Mouse (Mus musculus): ENCODE results near the gene Trim8.

Gene Trim8

GRCm38 (mm10) chr19:46524152-46524544, 22.6 kb downstream of the Trim8 start:
- peak; percentile 19 for DNase-seq (ENCODE audit: low read depth)

DNA sequence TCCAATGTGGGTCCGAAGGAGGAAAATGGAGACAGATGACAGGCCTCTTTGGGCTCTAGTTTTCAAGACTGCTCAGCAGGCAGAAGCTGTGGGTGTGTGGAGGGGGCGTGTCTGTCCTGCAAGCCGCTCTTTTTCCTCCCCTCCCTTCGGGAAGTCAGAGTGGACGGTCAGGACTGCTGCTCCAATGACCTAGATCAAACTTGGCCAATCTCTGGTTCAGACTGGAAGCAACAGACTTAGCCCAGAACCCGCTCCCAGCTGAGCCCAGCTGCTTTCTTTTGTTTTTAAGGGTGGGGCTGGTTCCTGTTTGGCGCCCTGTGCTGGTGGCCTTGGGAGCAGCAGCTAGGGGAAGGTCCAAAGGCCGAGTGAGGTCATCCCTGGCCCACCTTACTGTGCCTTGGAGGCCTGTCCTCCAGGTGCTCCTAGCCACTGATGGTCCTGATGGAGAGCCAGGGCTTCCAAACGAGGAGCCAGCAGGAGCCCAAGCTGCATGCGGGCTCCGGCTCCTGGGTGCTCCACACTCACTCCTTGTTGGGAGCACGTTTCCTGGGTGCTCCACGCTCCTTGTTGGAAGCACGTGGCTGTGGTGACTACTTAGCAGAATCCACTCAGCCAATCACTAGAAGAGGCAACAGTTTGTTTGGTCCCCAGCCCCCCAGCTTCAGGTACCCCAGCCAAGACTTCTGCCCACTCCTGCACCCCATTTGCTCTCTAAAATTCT, 23.3 kb downstream of the Trim8 start:
- peak; percentile 28 for DNase-seq (ENCODE audit: low read depth)

DNA sequence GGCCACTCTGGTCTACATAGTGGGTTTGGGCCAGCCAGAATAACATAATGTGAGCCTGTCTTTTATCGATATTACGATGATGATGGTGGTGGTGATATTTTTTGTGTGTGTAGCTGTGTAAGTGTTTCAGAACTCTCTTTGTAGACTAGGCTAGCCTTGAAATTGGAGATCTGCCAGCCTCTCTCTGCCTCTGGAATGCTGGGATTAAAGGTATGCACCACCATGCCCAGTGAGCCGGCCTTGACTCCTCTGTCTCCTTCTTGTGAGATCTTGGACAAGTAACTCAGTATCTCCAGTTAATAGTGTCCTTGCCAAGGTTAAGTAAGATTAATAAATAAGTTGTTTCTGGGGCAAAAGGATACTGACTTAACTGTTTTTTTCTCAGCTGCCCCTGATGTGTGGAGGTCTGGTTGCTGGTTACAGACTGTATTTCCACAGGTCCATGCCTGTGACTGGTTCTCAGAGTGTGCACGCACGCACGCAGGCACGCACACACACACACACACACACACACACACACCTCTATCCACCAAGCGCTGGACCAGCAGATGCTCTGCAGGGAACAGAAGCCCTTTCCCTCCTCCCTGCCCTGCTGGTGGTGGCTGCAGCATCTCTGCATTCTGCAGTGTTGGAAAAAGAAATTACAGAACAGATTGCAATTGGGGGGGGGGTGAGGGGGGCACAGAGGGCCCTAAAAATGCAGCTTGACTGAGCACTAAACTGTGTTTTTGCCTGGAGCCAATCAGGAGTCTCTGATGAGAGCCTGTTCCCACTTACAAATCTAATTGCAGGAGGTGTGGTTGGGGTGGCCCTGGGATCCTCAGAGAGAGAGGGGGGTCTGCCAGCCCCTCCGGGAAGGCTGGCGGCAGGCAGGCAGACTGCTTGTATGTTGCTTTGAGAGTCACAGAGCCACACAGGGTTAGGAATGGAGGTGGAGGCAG, 24.5 kb downstream of the Trim8 start:
- DNase-seq (ENCODE audit: low read depth): no peak

- DNase-seq (ENCODE audit: low read depth): peak; percentile 35
Observed at GRCm38 (mm10) chr19:46527632-46528528, 26.4 kb downstream of the Trim8 start.

DNA sequence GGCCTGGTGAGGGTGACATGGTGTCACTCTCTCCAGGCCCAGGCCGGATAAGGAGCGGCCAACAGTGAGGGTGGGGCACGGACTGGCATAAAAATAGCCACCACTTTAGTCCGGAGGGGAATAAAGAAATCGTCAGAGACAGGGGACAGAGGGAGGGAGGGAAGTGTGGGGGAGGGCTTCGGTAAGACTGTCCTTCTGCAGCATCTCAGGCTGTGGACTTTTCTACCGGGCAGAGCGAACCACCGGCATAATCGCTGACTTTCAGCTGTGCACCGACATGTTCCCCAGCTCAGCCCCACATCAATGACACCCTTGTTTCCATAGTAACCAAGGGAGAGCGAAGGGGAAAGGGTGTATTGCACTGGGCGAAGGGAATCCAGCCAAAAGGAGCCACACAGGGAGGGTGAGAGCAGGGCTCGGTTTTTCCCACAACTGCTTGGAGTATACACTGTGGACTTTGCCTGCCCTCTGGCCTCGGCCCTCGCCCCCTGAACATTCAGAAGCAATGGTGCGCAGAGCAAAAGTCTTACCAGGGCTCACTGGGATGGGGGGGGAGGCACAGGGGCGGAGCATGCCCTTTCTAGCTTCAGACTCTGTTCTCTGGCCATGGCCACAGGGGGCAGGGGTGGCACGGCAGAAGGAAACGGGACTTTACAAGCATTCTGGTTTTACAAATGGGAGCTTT, 27.2 kb downstream of the Trim8 start:
- DNase-seq (ENCODE audit: low read depth): peak; percentile 62

DNA sequence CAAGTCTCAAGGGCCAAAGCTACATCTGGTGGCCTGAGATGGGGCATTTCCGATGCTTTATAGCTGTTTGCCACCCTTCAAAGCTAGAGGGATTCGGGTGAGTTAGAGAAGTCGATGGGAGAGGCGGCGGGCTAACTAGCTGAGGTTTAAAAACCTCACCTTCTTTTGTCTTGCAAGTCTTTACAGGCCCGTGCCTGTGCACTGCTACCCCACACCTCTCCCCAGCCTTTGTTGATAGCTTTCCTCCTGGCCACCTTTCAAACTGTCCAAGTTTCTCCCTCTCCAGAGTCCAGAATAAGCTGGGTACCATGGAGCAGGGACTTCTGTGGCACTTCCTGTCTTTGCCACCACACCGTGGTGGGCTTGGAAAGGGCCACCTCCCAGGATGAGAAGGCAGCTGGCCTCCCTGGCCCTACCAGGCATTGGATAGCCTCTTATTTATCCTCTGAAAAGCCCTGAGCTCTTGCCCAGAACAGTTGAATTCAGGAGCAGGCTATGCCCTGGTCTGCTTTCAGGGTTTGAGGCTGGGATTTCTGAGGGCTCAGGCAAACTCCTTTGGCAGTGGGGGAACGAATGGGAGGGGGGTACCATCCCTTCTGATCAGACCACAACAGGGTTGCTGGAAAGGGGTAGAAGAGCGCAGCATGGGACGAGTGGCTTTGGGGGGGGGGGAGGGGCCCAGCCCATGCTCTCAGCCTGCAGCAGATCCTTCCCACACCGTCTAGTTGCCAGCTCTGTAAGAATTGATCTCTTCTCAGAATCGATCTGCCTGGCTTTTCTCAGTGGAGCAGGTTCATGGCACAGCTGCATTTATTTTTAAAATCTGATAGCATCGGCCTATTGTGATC, 28.3 kb downstream of the Trim8 start:
- no peak for DNase-seq (ENCODE audit: low read depth)

GRCm38 (mm10) chr19:46530449-46530990, 29.0 kb downstream of the Trim8 start:
- no peak for DNase-seq (ENCODE audit: low read depth)

DNA sequence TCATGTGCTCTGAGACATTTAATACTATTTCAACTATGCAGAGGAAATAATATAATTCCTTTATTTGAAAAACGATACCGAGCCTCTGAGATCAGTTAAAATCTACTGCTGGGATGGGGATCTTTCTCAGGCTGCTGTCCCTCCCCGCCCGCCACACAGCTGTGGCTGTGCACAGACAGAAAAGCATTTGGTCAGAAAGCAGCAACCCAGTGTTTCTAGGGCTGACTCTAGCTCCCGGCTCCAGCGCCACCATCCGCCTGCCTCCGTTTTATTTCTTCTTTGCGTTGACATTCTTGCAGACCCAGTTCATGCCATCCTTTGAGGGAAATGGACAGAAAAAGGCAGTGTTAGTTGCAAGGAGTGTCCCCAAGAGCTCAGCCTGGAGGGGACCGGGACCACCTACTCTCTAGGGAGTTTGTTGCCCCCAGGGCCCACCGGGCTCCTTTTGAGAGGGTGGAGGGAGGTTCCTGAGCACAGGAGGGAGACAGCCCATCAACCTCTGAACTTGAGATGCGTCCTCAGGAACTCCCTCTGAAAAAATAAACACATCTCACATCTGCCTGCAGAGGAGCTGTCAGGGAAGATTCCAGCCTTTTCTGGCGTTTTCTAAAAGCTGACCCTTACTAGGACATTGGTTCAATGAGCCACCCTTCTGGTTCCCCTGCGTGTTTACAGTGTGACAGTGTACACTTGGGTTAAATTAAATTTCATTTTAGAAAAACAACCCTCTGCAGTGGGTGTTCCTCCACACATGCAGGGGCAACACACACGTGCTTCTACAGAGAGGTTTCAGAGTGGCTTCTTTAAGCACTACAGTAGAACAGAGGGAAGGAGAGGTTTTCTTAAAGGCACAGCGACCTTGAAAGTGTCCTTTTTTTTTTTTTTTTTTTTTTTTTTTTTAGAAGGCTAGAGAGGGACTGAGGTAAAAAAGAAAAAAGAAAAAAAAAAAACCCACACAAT, 29.8 kb downstream of the Trim8 start:
- no peak for DNase-seq (ENCODE audit: low read depth)

GRCm38 (mm10) chr19:46532031-46532688, 30.7 kb downstream of the Trim8 start:
- DNase-seq (ENCODE audit: low read depth): no peak

GRCm38 (mm10) chr19:46533066-46533465, 31.6 kb downstream of the Trim8 start:
- no peak for DNase-seq (ENCODE audit: low read depth)

- DNase-seq (ENCODE audit: low read depth): no peak
Observed at GRCm38 (mm10) chr19:46533525-46533924, 32.0 kb downstream of the Trim8 start.

DNA sequence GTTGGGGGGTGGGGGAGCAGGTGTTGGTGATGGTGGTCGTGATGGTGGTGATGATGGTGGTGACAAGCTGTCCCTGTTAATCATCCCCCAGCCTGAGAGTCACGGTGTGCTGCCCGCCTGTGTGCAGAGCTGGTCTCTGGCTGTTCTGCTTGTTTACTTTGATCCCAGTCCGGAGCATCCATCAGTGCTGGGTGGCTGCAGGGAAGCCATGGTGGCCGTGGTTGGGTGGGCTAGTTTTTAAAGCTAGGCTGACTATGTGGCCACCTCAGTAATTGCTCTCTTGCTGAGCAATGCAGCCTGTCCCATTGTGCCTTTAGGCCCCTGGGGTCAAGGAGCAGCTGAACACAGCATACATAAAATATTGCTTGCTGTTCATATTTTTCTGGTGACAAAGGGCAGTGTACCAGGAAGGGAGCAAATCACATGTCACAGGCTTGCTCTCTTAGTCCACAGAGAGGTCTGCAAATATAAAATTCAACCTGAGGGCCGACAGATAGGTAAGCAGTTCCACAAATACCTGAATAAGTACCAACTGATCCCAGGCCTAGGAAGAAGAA, 33.1 kb downstream of the Trim8 start:
- no peak for DNase-seq (ENCODE audit: low read depth)

- no peak for DNase-seq (ENCODE audit: low read depth)
Observed at GRCm38 (mm10) chr19:46537357-46537756, 35.9 kb downstream of the Trim8 start.

DNA sequence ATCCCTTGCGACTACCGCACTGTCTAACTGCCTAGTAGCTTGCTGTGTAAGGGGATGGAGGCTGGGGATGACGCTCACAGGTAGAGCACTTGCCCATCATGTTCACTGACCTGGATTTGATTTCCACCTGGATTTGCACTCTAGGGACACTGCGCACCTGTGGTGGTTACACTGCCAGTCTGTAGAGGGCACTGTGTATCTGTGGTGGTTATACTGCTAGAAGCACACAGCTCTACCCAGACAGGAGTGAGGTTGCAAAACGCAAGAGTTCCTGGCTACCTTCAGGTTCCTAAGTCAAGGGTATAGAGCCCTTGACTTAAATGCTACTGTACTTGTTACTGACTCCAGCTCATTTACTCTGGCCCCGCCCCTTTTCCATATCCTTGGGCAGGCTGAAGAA, 36.7 kb downstream of the Trim8 start:
- no peak for DNase-seq (ENCODE audit: low read depth)

DNA sequence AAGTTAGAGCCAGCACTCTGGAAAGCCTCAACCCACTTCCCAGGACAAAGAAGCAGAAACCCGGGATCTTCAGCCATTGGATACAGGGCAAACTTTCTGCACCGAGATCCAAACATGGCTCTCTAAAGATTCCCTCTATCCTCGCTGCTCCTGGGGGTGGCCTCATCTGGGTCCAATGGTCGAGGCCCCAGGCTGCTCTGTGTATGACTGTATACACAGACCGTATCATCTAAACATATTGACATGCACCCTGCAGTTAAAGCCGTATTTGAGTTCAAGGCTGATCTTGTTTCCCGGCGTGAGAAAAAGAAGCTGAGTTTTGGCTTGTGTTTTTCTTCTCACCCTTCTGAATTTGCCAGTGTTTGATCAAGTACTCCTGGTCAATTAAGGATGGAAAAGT, 41.2 kb downstream of the Trim8 start:
- no peak for DNase-seq (ENCODE audit: low read depth)

- DNase-seq (ENCODE audit: low read depth): no peak
Observed at GRCm38 (mm10) chr19:46547565-46547964, 46.1 kb downstream of the Trim8 start.

- DNase-seq (ENCODE audit: low read depth): no peak
Observed at GRCm38 (mm10) chr19:46548110-46548509, 46.6 kb downstream of the Trim8 start.

DNA sequence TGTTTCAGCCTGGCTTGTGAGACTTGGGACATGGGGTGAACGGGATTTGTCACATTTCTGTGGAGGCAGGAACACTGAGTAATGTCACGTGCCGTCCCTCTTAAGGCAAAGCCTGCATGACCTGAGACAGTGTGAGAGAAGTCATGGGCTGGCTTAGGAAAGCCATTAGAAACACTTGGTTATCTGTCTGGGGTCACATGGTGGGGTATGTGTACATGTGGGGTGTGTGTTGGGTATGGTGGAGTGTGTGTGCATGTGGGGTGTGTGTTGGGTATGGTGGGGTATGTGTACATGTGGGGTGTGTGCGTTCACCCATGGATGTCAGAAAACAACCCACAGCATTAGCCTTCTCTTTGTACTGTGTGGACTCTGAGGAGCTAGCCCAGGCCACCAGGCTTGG, 48.9 kb downstream of the Trim8 start:
- DNase-seq (ENCODE audit: low read depth): no peak
